Mouse (Mus musculus): ENCODE measurements around the gene Baiap2l1. TPM values are rescaled to one million over a fixed set of nuclear protein-coding genes. Genes with fewer than 3 reads are reported as not detected.
A peak's percentile ranks its signal among the peaks of the same experiment; 100 is the strongest.

Baiap2l1 gene
- polyA plus RNA-seq, 1 experiment from 2014 or later, result 2.5 TPM

DNA sequence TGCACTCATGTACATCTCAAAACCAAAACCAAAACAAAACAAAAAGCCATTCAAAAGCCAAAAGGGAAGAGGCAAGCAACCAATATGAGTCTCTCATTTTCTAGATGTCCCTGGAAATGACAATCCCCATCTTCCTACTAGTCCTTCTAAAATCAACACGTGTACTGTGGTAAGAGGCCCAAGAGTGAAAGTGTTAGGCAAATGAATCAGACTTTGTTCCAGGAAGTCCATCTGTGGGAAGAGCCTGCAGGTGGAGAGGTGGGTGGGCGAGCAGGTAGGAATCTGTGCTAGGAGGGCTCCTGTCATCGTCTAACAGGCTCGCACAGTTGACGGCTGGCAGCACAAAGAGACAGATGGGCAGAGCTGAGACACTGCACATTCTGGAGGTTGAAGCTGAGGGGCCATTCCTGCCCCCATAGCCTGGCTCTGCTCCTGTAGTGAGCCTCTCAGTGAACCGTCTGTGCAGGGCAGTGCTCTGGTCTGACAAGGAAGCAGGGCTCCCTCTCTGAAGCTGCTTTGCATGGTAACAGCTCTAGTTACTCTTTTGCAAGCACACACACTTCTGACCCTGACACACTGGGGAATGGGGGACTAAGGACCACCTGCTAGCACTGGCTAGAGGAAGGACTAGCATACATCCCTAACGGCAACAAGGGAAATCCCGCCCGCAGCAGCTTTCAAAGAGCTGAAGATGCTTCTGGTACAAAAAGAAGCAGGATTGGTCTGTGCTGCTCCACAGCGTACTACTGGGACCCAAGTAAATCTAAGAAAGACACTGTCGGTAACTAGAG lies 75.2 kb downstream of the Baiap2l1 start:
- 76% methylated on average over 11 of the region's 11 CpGs for WGBS
- Histone ChIP-seq H3K36me3 (peaks cover 16% of the 10 kb centered on the region), H3K27ac (replicated peaks) (no peak overlapping the region), H3K4me1 (no peaks in the 10 kb centered on the region), H3K27me3 (no peaks in the 10 kb centered on the region), H3K9me3 (no peaks in the 10 kb centered on the region), H3K4me2 (replicated peaks) (no peak overlapping the region), H3K9ac (replicated peaks) (no peak overlapping the region), H3K4me3 (no peak overlapping the region)
- ATAC-seq (ENCODE audit: low FRiP score, low read depth), result no peak

DNA sequence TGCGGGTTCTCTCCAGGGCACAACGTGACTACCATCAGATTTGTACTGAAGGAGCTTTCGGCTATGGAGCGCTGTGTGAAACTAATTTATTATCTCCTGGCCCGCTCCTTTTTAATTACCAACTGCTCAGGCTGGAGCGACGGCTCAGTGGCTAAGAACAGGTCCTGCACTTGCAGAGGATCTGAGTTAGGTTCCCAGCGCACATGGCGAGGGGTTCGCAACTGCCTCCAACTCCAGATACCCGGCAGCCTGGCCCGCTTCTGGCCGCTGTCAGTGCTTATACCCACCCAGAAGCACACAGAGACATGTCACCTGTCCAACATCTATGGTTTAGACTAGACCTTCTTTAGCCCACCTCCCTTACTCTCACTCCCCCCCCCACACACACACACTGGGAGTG lies 78.0 kb downstream of the Baiap2l1 start:
- H3K27ac ChIP-seq (replicated peaks), result no peak overlapping the region
- H3K36me3 ChIP-seq, result peaks cover 21% of the 10 kb centered on the region
- 97% methylated on average over 13 of the region's 13 CpGs for WGBS
- H3K9me3 ChIP-seq, result no peaks in the 10 kb centered on the region
- no peaks in the 10 kb centered on the region for H3K27me3 ChIP-seq
- H3K9ac ChIP-seq (replicated peaks), result no peak overlapping the region
- H3K4me2 ChIP-seq (replicated peaks), result no peak overlapping the region
- no peaks in the 10 kb centered on the region; the same call in 1 of the 2 replicates for H3K4me1 ChIP-seq
- H3K4me3 ChIP-seq, result no peak overlapping the region
- no peak for ATAC-seq (ENCODE audit: low FRiP score, low read depth)

DNA sequence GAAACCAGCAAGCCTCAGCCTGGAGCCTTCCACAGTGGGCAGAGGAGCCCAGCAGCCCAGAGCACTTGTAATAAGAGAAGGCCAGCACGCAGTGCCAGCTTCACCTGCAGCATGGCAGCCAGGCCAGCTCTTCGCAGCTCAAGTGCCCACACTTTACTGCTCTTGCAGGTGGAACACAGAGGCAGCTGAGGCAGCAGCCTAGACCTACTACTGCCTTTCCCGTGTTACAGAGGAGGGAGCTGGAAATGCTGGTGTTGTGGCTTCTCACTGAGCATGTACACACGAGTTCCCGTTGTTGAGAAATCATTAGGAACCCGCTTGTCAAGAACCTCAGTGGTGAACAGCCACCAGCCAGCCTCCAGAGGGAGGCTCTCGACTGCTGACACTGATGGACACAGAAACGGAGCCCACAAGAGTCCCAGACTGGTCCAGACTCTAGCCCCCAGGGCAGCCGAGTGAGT lies 78.8 kb downstream of the Baiap2l1 start:
- 86% methylated on average over 9 of the region's 9 CpGs for WGBS
- no peak overlapping the region for H3K27ac ChIP-seq (replicated peaks)
- H3K9me3 ChIP-seq, result no peaks in the 10 kb centered on the region
- no peaks in the 10 kb centered on the region for H3K27me3 ChIP-seq
- no peak overlapping the region for H3K4me3 ChIP-seq
- no peaks in the 10 kb centered on the region; the same call in 1 of the 2 replicates for H3K4me1 ChIP-seq
- H3K36me3 ChIP-seq, result peaks cover 21% of the 10 kb centered on the region
- ATAC-seq (ENCODE audit: low FRiP score, low read depth), result no peak
- no peak overlapping the region for H3K9ac ChIP-seq (replicated peaks)
- H3K4me2 ChIP-seq (replicated peaks), result no peak overlapping the region

DNA sequence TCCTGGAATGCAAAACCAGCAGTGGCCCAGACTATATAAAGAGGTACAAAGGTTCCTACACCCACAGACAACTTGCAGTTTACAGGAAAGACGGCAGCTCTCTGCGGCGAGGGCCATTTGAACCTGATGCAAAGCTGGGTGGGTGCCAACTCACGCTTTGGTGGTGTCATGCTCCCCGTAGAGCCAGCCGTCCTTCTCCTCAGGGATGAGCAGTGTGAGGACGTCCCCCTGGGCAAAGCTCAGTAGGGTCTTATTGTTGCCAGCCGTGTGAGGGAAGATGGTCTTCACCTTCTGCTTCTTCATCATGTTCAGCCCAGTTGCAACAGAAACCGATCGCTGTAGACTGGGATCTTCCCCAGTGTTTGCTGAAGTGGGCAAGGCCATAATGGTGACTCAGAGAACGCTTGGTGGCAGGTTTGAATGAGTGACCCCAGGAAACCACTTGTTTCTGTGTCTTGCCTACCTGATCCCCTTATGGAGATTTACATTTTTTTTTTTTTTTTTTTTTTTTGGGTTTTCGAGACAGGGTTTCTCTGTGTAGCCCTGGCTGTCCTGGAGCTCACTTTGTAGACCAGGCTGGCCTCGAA lies 79.4 kb downstream of the Baiap2l1 start:
- H3K27me3 ChIP-seq, result no peaks in the 10 kb centered on the region
- peaks cover 21% of the 10 kb centered on the region for H3K36me3 ChIP-seq
- no peaks in the 10 kb centered on the region; the same call in 1 of the 2 replicates for H3K4me1 ChIP-seq
- ATAC-seq (ENCODE audit: low FRiP score, low read depth), result no peak
- 92% methylated on average over 12 of the region's 13 CpGs for WGBS
- no peak overlapping the region for H3K4me3 ChIP-seq
- no peak overlapping the region for H3K27ac ChIP-seq (replicated peaks)
- H3K9ac ChIP-seq (replicated peaks), result no peak overlapping the region
- H3K4me2 ChIP-seq (replicated peaks), result no peak overlapping the region
- no peaks in the 10 kb centered on the region for H3K9me3 ChIP-seq

DNA sequence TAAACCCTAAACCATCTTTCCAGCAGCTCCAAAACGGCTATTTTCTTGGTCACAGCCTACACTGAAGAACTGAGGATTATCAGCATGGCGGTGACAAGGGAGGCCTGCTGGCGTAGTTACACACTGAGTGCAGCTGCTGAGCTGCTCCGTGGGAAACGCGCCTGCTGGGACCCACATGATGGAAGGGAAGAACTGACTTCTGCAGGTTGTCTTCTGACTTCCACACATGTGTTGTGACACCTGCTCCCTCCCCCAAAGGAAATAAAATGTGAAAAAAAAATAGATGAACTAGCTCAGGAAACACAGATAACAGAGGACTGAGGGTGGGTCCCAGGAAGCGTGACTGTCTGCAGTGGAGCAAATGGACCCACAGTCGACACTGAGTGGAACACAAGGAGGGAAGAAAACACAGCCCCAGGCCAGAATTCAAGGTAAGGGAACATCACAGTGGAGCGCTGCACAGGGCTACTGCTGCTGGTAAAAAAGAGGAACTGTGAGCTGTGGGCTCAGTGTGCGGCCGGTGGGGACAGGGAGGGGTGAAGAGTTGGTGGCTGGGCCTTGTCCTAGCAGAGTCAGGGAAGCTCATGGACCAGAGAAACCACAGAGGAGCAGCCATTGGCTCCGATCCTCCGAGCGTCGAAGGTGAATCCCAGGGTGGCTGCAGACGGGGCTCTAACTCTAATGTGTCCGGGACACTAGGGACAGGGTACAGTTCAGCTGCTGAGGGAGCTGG lies 80.8 kb downstream of the Baiap2l1 start:
- no peak for ATAC-seq (ENCODE audit: low FRiP score, low read depth)
- no peak overlapping the region for H3K4me3 ChIP-seq
- H3K9me3 ChIP-seq, result no peaks in the 10 kb centered on the region
- no peak overlapping the region for H3K4me2 ChIP-seq (replicated peaks)
- WGBS, result 89% methylated on average over 17 of the region's 17 CpGs
- H3K4me1 ChIP-seq, result no peaks in the 10 kb centered on the region; the same call in 1 of the 2 replicates
- H3K27me3 ChIP-seq, result no peaks in the 10 kb centered on the region
- no peak overlapping the region for H3K27ac ChIP-seq (replicated peaks)
- H3K36me3 ChIP-seq, result peaks cover 21% of the 10 kb centered on the region
- H3K9ac ChIP-seq (replicated peaks), result no peak overlapping the region

DNA sequence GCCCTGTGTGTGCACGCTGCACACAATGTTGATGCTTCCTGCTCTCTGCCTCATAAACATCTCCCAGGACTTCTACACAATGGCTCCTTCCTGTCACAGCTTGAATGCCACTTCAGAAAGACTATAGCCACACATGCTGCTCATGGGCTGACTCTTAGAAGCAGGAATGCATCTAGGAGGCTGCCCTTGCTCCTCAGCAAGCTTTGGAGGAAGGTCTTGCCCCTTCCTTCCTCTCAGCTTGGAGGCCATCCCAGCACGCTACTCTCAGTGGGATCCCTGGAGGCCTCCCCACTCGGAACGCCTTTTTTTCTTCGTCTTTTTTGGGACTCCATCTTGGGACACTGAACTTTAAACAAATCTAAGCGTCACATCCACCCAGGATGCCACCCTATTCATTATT lies 83.0 kb downstream of the Baiap2l1 start:
- ATAC-seq (ENCODE audit: low FRiP score, low read depth), result no peak
- 0 out of 2 replicates have a peak overlapping the region, but pooled peaks have one; percentile 2 for H3K27ac ChIP-seq (replicated peaks)
- H3K36me3 ChIP-seq, result peaks cover 23% of the 10 kb centered on the region
- no peaks in the 10 kb centered on the region; the same call in 1 of the 2 replicates for H3K4me1 ChIP-seq
- WGBS, result 51% methylated on average over 6 of the region's 6 CpGs
- H3K4me3 ChIP-seq, result no peak overlapping the region
- H3K9me3 ChIP-seq, result no peaks in the 10 kb centered on the region
- H3K4me2 ChIP-seq (replicated peaks), result no peak overlapping the region
- H3K27me3 ChIP-seq, result no peaks in the 10 kb centered on the region
- H3K9ac ChIP-seq (replicated peaks), result no peak overlapping the region

DNA sequence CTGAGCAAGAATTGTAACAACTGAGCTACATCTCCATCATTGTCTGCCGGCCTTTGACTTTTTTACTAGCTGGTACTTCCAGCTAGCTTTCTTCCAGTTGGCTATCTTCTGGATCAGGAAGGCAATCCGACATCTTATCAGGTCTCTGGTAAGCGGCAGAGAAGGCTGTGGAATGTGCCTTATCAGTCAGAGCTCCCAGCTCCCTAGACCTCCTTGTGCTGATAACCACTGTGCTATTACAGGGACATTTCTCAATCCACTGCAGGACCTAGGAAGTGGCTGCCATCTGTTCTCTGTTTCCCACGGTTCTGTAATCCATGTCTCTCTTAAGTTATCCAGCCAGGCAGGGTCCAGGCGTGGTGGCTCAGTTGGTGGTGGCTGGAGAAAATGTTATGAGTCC lies 86.1 kb downstream of the Baiap2l1 start:
- no peaks in the 10 kb centered on the region; the same call in 1 of the 2 replicates for H3K4me1 ChIP-seq
- no peak for ATAC-seq (ENCODE audit: low FRiP score, low read depth)
- WGBS, result 82% methylated on average over 5 of the region's 5 CpGs
- peaks cover 28% of the 10 kb centered on the region for H3K36me3 ChIP-seq
- no peaks in the 10 kb centered on the region for H3K9me3 ChIP-seq
- no peak overlapping the region for H3K4me3 ChIP-seq
- no peaks in the 10 kb centered on the region for H3K27me3 ChIP-seq
- no peak overlapping the region for H3K9ac ChIP-seq (replicated peaks)
- H3K27ac ChIP-seq (replicated peaks), result no peak overlapping the region
- H3K4me2 ChIP-seq (replicated peaks), result no peak overlapping the region

DNA sequence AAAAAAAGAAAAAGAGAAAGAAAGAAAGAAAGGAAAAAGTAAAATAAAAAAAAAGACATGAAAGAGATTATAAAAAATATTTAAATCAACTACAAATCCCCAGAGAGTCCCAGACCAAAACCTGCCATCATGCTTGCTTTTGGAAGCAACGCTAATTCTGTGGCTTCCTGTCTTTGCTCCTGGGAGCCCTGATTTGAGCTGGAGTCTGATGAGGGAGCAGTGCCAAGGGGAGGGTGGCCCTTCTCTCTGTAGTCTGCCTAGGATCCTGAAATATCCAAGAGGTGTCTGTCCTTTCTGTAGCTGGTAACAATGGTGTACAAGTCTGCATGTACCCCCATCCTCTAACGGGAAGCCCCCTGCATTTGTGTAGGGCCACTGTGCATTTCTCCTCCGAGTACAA lies 86.8 kb downstream of the Baiap2l1 start:
- 79% methylated on average over 3 of the region's 3 CpGs for WGBS
- no peak overlapping the region for H3K4me2 ChIP-seq (replicated peaks)
- H3K27ac ChIP-seq (replicated peaks), result no peak overlapping the region
- H3K9me3 ChIP-seq, result no peaks in the 10 kb centered on the region
- H3K4me1 ChIP-seq, result no peaks in the 10 kb centered on the region; the same call in 1 of the 2 replicates
- ATAC-seq (ENCODE audit: low FRiP score, low read depth), result no peak
- H3K4me3 ChIP-seq, result no peak overlapping the region
- no peak overlapping the region for H3K9ac ChIP-seq (replicated peaks)
- H3K27me3 ChIP-seq, result no peaks in the 10 kb centered on the region
- H3K36me3 ChIP-seq, result peaks cover 34% of the 10 kb centered on the region

DNA sequence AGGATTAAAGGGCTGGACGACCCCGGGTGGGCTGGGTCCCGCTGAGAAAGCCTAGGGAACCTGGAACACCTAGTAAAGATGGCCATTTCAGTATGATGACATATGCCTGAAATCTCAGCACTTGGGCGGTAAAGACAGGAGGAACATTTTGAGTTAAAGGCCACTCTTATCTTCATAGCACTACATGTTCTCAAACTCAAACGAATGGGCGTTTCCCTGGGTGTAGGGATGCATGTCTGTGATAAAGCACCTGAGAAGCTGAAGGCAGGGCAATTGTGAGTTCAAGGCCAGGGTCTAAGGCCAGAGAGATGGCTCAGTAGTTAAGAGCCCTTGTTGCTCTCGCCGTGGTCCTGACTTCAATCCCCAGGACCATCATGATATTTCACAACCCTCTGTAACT lies 87.5 kb downstream of the Baiap2l1 start:
- no peak overlapping the region for H3K9ac ChIP-seq (replicated peaks)
- WGBS, result 96% methylated on average over 8 of the region's 8 CpGs
- H3K9me3 ChIP-seq, result no peaks in the 10 kb centered on the region
- H3K4me3 ChIP-seq, result no peak overlapping the region
- ATAC-seq (ENCODE audit: low FRiP score, low read depth), result no peak
- no peaks in the 10 kb centered on the region for H3K27me3 ChIP-seq
- no peaks in the 10 kb centered on the region; the same call in 1 of the 2 replicates for H3K4me1 ChIP-seq
- no peak overlapping the region for H3K27ac ChIP-seq (replicated peaks)
- peaks cover 36% of the 10 kb centered on the region for H3K36me3 ChIP-seq
- no peak overlapping the region for H3K4me2 ChIP-seq (replicated peaks)

DNA sequence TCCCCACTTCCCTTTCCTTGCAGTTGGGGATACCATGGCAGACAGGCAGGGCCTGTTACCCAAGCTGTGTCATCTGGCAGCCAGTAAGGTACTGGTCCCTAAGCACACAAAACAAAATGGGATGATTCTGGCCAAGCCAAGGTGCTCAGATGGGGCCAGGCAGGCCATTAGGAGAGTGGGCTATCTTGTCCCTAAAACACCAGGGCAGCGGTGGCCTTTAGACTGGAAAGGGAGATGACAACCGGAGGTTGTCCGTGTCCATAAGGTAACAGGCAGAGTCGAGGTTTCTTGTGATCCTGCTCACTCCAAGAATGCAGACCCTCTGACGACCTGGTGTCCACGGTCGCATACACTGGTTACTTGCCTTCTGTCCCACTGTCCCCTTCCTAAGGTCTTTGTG lies 88.0 kb downstream of the Baiap2l1 start:
- H3K4me2 ChIP-seq (replicated peaks), result no peak overlapping the region
- H3K9me3 ChIP-seq, result no peaks in the 10 kb centered on the region
- no peak overlapping the region for H3K4me3 ChIP-seq
- WGBS, result 93% methylated on average over 7 of the region's 7 CpGs
- H3K36me3 ChIP-seq, result peaks cover 39% of the 10 kb centered on the region
- ATAC-seq (ENCODE audit: low FRiP score, low read depth), result no peak
- no peak overlapping the region for H3K27ac ChIP-seq (replicated peaks)
- H3K9ac ChIP-seq (replicated peaks), result no peak overlapping the region
- H3K27me3 ChIP-seq, result no peaks in the 10 kb centered on the region
- no peaks in the 10 kb centered on the region; the same call in 1 of the 2 replicates for H3K4me1 ChIP-seq

DNA sequence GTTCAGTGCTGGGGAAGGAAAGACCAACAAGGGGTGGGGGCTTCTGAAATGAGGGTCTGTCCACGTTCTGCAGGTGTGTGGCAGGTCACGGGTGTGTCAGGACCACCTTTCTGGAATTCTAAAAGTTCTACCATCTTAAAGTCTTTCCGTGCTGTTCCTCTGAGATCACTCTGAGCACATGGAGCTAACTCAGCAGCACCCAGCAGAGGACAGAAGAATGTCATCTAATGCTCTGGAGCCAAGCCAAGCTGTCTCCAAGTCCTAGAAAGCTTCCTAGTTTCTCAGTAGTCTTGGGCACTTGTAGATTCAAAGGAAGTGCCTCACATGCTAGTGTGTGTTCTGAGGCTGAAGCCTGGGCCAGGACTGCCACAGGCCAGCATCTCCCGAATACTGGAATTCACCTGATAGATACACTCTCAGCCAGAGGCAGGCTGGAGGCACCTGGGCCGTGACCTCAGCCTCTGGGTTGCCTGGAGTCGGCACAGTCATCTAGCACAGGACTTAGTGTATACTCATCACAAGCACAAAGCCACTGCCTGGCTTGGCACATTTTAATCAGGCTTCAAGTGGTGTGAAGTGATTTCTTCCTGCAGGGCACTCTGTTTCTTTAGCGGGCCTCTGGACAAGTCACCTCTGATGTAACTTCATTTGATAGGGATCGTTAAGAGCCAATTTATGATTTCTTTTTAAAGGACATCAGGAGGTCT lies 90.2 kb downstream of the Baiap2l1 start:
- H3K36me3 ChIP-seq, result peaks cover 57% of the 10 kb centered on the region
- H3K4me1 ChIP-seq, result 0 out of 2 replicates have a peak, but pooled peaks cover 3% of the 10 kb centered on the region
- no peak overlapping the region for H3K4me3 ChIP-seq
- H3K9ac ChIP-seq (replicated peaks), result no peak overlapping the region
- no peak overlapping the region for H3K27ac ChIP-seq (replicated peaks)
- no peaks in the 10 kb centered on the region for H3K27me3 ChIP-seq
- 84% methylated on average over 8 of the region's 8 CpGs for WGBS
- no peaks in the 10 kb centered on the region for H3K9me3 ChIP-seq
- H3K4me2 ChIP-seq (replicated peaks), result no peak overlapping the region
- ATAC-seq (ENCODE audit: low FRiP score, low read depth), result no peak

All from midbrain, embryonic 12.5 days (tissue).